12 mouse cellular contexts compared by ENCODE assay signal in genomic region chr6:88776336-88776923, GRCm38 (mm10). TPM values are rescaled to one million over a fixed set of nuclear protein-coding genes. Genes with fewer than 3 reads are reported as not detected.
DNase-seq lines count a peak whose midpoint lies in the region; ATAC-seq lines count a peak whose summit lies in the region.
"Had no signal": no experiment of that assay in that cellular context is flagged by ENCODE, and none has a peak within 500 bp of the region (broad histone marks: within the 10 kb centered on the region; RNA-seq: fewer than 3 reads in every experiment).

No protein-coding gene starts in this region.

- H3K4me3 ChIP-seq in heart, embryonic 12.5 days: no peak overlapping the region
- H3K4me3 ChIP-seq in liver, embryonic 12.5 days: no peak overlapping the region
- no peak overlapping the region for H3K4me3 ChIP-seq in liver, embryonic 11.5 days (ENCODE audit: low read depth, low read length)
- no peak overlapping the region for H3K4me3 ChIP-seq in liver, embryonic 16.5 days (ENCODE audit: low read depth, low read length)
- H3K4me3 ChIP-seq in midbrain, embryonic 15.5 days: no peak overlapping the region
- H3K4me3 ChIP-seq: forebrain, embryonic 12.5 days; limb, embryonic 12.5 days; neural tube, embryonic 12.5 days had no signal

- H3K36me3 ChIP-seq in heart, embryonic 12.5 days: no peaks in the 10 kb centered on the region
- H3K36me3 ChIP-seq in liver, embryonic 12.5 days: peaks cover 21% of the 10 kb centered on the region
- no peaks in the 10 kb centered on the region for H3K36me3 ChIP-seq in liver, embryonic 11.5 days (ENCODE audit: control insufficient read depth, insufficient read depth, low read length)
- H3K36me3 ChIP-seq in liver, embryonic 16.5 days (ENCODE audit: control insufficient read depth, insufficient read depth): no peaks in the 10 kb centered on the region
- no peaks in the 10 kb centered on the region for H3K36me3 ChIP-seq in midbrain, embryonic 15.5 days (replicated peaks)
- H3K36me3 ChIP-seq: forebrain, embryonic 12.5 days; limb, embryonic 12.5 days; neural tube, embryonic 12.5 days had no signal

- H3K9ac ChIP-seq in heart, embryonic 12.5 days: no peak overlapping the region
- H3K9ac ChIP-seq in liver, embryonic 12.5 days: no peak overlapping the region; the same call in 1 of the 2 replicates
- no peak overlapping the region for H3K9ac ChIP-seq in liver, embryonic 11.5 days (ENCODE audit: low read depth, low read length)
- no peak overlapping the region; the same call in 1 of the 2 replicates for H3K9ac ChIP-seq in liver, embryonic 16.5 days (ENCODE audit: low read depth, low read length)
- H3K9ac ChIP-seq in midbrain, embryonic 15.5 days: no peak overlapping the region
- H3K9ac ChIP-seq: forebrain, embryonic 12.5 days; limb, embryonic 12.5 days; neural tube, embryonic 12.5 days had no signal

- H3K4me1 ChIP-seq in heart, embryonic 12.5 days (replicated peaks): peaks cover 19% of the 10 kb centered on the region; the same call in 1 of the 2 replicates
- peaks cover 69% of the 10 kb centered on the region for H3K4me1 ChIP-seq in liver, embryonic 12.5 days
- H3K4me1 ChIP-seq in liver, embryonic 11.5 days (replicated peaks; ENCODE audit: control insufficient read depth, insufficient read depth, low read length): 0 out of 2 replicates have a peak, but pooled peaks cover 5% of the 10 kb centered on the region
- peaks cover 21% of the 10 kb centered on the region for H3K4me1 ChIP-seq in liver, embryonic 16.5 days (ENCODE audit: control insufficient read depth, low read depth, low read length)
- H3K4me1 ChIP-seq in midbrain, embryonic 15.5 days: 0 out of 2 replicates have a peak, but pooled peaks cover 4% of the 10 kb centered on the region

- no peak overlapping the region for H3K4me2 ChIP-seq in heart, embryonic 12.5 days
- H3K4me2 ChIP-seq in liver, embryonic 12.5 days: no peak overlapping the region
- no peak overlapping the region for H3K4me2 ChIP-seq in liver, embryonic 11.5 days
- no peak overlapping the region for H3K4me2 ChIP-seq in liver, embryonic 16.5 days (ENCODE audit: low read depth, low read length)
- no peak overlapping the region for H3K4me2 ChIP-seq in midbrain, embryonic 15.5 days
- H3K4me2 ChIP-seq: forebrain, embryonic 12.5 days; limb, embryonic 12.5 days; neural tube, embryonic 12.5 days had no signal

- DNase-seq in heart, adult 18-20 months: peak; percentile 73 to 88
- DNase-seq in liver, embryonic 11.5 days (ENCODE audit: low spot score): no peak
- DNase-seq in heart, adult 8-10 months (ENCODE audit: low spot score): peak; percentile 65
- DNase-seq in ovary, adult 18-20 months (ENCODE audit: low spot score): no peak

- WGBS in heart, embryonic 12.5 days: 52% methylated on average over 13 of the region's 13 CpGs
- WGBS in liver, embryonic 12.5 days (ENCODE audit: insufficient replicate concordance): 70% methylated on average over 13 of the region's 13 CpGs
- whole genome bisulfite sequencing in liver, embryonic 11.5 days: 71% methylated on average over 13 of the region's 13 CpGs
- 69% methylated on average over 13 of the region's 13 CpGs for WGBS in liver, embryonic 16.5 days (ENCODE audit: insufficient replicate concordance)
- WGBS in midbrain, embryonic 15.5 days: 60% methylated on average over 13 of the region's 13 CpGs

- no peak overlapping the region for H3K27ac ChIP-seq in heart, embryonic 12.5 days (ENCODE audit: poor library complexity, severe bottlenecking)
- H3K27ac ChIP-seq in liver, embryonic 12.5 days: no peak overlapping the region
- no peak overlapping the region for H3K27ac ChIP-seq in liver, embryonic 11.5 days (ENCODE audit: low read depth, low read length)
- H3K27ac ChIP-seq in liver, embryonic 16.5 days (ENCODE audit: low read length): 0 out of 2 replicates have a peak overlapping the region, but pooled peaks have one; percentile 12
- no peak overlapping the region for H3K27ac ChIP-seq in midbrain, embryonic 15.5 days
- H3K27ac ChIP-seq: forebrain, embryonic 12.5 days; neural tube, embryonic 12.5 days had no signal

- ATAC-seq in heart, embryonic 12.5 days (ENCODE audit: insufficient number of reproducible peaks, low FRiP score): no peak
- ATAC-seq in liver, embryonic 12.5 days: 0 out of 2 replicates have a peak, but pooled peaks have one; percentile 31
- ATAC-seq in liver, embryonic 11.5 days (replicated peaks; ENCODE audit: low FRiP score): no peak
- peak; percentile 39; the same call in 1 of the 2 replicates for ATAC-seq in liver, embryonic 16.5 days (ENCODE audit: low read depth)
- no peak for ATAC-seq in midbrain, embryonic 15.5 days (replicated peaks)
- ATAC-seq: CD4-positive, CD25-positive, alpha-beta regulatory T cell, adult 4 months had no signal

- no peaks in the 10 kb centered on the region for H3K9me3 ChIP-seq in heart, embryonic 12.5 days (replicated peaks)
- no peaks in the 10 kb centered on the region for H3K9me3 ChIP-seq in liver, embryonic 12.5 days (replicated peaks)
- no peaks in the 10 kb centered on the region for H3K9me3 ChIP-seq in liver, embryonic 11.5 days (ENCODE audit: control insufficient read depth, low read length)
- no peaks in the 10 kb centered on the region for H3K9me3 ChIP-seq in liver, embryonic 16.5 days (replicated peaks; ENCODE audit: control insufficient read depth, low read length)
- H3K9me3 ChIP-seq in midbrain, embryonic 15.5 days: no peaks in the 10 kb centered on the region
- H3K9me3 ChIP-seq: forebrain, embryonic 12.5 days; limb, embryonic 12.5 days; neural tube, embryonic 12.5 days had no signal

- H3K27me3 ChIP-seq in heart, embryonic 12.5 days (replicated peaks): no peaks in the 10 kb centered on the region
- peaks cover 19% of the 10 kb centered on the region for H3K27me3 ChIP-seq in liver, embryonic 12.5 days (replicated peaks)
- no peaks in the 10 kb centered on the region for H3K27me3 ChIP-seq in liver, embryonic 11.5 days (replicated peaks; ENCODE audit: control insufficient read depth, insufficient read depth, low read length)
- no peaks in the 10 kb centered on the region for H3K27me3 ChIP-seq in liver, embryonic 16.5 days (ENCODE audit: control insufficient read depth, insufficient read depth, low read depth, low read length)
- no peaks in the 10 kb centered on the region for H3K27me3 ChIP-seq in midbrain, embryonic 15.5 days (replicated peaks)
- H3K27me3 ChIP-seq: limb, embryonic 12.5 days; neural tube, embryonic 12.5 days had no signal

RNA-seq across cellular contexts. Expression of gene Mgll, which starts 52.2 kb away (rescaled TPM):
- total RNA-seq in heart, adult 18-20 months (2021): 10 to 100 TPM; 92.7 to 96.6 TPM
- polyA plus RNA-seq in heart, embryonic 12.5 days (2016; fragmentation: Nextera tagmentation; extraction: Ambion mirVana): 9.2 and 9.7 TPM in 2 replicates
- polyA plus RNA-seq in liver, embryonic 12.5 days (2016; fragmentation: Nextera tagmentation; extraction: Ambion mirVana): 46.4 and 47.7 TPM in 2 replicates
- 17.3 and 22.2 TPM in 2 replicates for polyA plus RNA-seq in liver, embryonic 11.5 days (2014; fragmentation: Nextera tagmentation; extraction: Ambion mirVana)
- total RNA-seq in heart, adult 8-10 months (2022): 100 to 1,000 TPM in 2 of 4 experiments, 10 to 100 TPM in 2; 74.8 to 134 (median 102) TPM
- polyA plus RNA-seq in liver, embryonic 16.5 days (2015; fragmentation: Nextera tagmentation; extraction: Ambion mirVana): 62.3 and 62.4 TPM in 2 replicates
- 30.7 and 36.2 TPM in 2 replicates for polyA plus RNA-seq in midbrain, embryonic 15.5 days (2015; fragmentation: Nextera tagmentation; extraction: Ambion mirVana)

Comparison
In these comparisons a context has a peak if more than half of its experiments do, and no peak if none do; other contexts are left out.
1. ATAC-seq: peak in liver, embryonic 12.5 days (single experiment) and liver, embryonic 16.5 days (single experiment); none in heart, embryonic 12.5 days (single experiment), liver, embryonic 11.5 days (single experiment) and midbrain, embryonic 15.5 days (single experiment).
2. DNase-seq: peak in heart, adult 18-20 months (2 of 2) and heart, adult 8-10 months (single experiment); none in liver, embryonic 11.5 days (single experiment) and ovary, adult 18-20 months (single experiment).